Mouse (Mus musculus): ENCODE results near the gene Fgf3.

The Fgf3 gene

GRCm38 (mm10) chr7:144837891-144838488 lies at the start of gene Fgf3:
TSS of gene Fgf3 (plus strand) at chr7:144838083.
- no peak for DNase-seq (ENCODE audit: low read depth)

GRCm38 (mm10) chr7:144788631-144789030 lies 49.3 kb upstream of the Fgf3 start:
- no peak for DNase-seq (ENCODE audit: low read depth)

DNA sequence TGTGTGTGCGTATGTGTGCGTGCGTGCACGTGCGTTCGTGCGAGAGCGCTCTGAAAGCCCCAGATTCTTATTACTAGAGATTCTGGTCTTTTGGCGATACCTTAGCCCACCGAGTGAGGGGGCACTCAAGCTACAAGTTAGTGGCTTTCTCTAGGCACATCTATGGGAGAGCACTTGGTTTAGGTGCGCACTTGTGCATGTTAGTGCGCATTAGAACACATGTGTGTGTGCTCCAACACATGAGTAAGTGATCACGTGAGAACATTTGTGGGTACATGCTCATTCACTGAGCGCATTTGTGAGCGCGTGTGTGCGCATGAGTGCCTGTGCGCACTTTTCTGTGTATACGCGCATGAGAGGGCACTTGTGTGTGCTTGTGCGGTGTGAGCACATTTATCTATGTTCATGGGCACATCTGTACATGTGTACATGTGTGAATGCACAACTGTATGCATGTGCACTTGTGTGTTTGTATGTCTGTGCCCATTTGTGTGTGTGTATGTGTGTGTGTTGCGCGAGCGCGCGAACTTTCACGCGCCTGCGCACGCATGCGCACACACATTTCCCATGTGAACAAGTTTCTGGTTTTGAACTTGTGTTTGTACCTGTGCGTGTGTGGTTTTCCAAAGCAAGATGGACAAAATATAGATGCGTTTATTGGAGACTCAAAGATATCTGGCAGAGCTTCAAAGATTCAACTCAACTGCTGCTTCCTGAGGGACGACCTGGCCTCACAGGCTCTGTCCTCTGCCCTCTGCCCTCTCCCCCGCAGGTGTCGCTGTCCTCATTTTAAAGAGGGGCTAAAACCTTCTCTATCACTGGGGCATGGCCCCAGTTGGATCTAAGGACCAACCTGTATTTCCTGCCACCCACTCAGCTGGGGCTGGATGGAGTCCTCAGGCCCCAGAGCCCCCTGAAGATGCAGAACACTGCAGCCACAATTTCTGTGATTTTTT lies 48.0 kb upstream of the Fgf3 start:
- DNase-seq (ENCODE audit: low read depth), result no peak

- DNase-seq (ENCODE audit: low read depth), result no peak
Observed at GRCm38 (mm10) chr7:144791426-144791825, 46.5 kb upstream of the Fgf3 start.

- DNase-seq (ENCODE audit: low read depth), result no peak
Observed at GRCm38 (mm10) chr7:144793296-144793695, 44.6 kb upstream of the Fgf3 start.

DNA sequence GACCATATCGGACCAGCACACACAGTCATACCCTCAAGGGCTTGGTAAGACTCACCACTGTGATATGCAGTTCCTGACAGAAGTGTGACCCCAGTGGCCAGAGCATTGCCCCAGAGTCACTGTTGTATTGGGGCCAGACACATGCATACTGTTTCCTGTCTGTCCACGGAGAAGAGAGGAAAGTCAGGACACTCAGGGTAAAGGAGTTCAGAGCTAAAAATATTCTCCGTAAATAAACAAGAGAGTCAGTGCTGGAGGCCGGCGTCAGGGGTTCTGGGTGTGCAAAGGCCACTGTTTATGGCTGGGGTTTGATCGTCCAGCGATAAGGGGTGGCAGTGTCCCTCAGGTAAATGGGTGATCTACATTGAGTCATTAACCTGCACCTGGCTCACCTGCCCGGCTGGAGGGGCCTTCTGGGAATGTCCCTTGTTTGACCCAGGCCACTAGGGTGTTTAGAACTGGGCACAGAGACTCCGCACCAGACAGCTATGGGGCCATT lies 41.9 kb upstream of the Fgf3 start:
- DNase-seq (ENCODE audit: low read depth), result no peak

DNA sequence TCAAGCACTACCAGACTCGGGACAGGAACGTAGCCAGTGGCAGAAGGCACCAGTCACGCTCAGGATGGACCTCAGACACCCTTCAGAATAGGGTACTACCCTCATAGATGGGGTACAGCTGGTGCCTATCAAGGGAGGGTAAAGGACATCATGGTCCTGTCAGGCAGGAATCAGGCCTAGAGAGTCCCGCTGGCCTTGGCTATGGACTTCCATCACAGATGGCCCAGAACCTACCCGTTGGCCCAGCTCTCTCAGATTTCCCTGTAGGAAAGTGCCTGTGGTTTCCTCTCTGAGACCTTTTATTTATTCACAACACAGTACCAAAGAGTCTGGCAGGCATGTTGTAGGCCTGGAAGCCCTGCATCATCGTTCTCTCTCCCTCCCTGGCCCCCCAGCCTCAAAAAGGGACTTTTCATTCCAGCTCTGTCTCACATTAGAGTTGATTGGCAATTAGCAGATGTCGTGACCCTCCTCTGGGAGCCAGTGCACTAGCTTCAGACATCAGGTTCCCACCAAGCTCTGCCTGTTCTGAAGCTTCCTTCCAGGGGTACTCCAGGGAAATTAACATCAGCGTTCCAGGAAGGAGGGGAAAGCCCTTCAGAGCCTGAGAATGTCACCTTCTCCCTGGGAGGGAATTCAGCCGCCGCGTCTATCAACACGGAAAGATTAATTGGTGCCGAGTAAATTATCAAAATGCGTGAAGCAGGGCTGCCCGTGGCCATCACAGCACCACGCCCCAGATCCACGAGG lies 40.7 kb upstream of the Fgf3 start:
- DNase-seq (ENCODE audit: low read depth), result no peak

- DNase-seq (ENCODE audit: low read depth), result peak; percentile 15
Observed at GRCm38 (mm10) chr7:144798471-144798870, 39.4 kb upstream of the Fgf3 start.

GRCm38 (mm10) chr7:144807036-144807435 lies 30.8 kb upstream of the Fgf3 start:
- no peak for DNase-seq (ENCODE audit: low read depth)

DNA sequence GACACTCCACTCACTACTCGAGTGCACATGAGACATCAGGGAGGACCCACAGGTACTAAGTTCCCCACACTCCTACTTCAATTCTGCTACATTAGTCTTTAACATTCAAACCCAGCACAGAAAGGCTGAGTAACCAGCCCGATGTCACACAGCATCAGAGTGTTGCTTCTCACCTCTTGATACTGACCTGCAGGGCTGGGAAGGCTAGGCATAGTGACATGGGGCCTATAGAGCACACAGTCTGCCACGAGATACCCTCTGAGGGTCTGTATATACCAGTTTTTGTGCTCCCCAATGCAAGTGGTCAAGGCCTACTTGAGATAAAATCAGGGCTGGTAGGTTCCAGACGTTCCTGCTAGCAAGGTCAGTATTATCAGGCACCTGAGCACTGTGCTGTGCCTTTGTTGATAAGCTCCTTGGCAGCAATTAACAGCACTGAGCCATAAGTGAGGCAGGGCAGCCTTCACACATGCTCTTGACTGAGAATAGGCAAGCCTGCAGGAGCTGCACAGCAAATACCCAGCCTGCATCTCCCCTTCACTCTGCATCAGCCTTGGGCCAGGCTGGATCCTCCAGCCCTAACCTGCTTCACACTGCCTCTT lies 29.8 kb upstream of the Fgf3 start:
- no peak for DNase-seq (ENCODE audit: low read depth)

DNA sequence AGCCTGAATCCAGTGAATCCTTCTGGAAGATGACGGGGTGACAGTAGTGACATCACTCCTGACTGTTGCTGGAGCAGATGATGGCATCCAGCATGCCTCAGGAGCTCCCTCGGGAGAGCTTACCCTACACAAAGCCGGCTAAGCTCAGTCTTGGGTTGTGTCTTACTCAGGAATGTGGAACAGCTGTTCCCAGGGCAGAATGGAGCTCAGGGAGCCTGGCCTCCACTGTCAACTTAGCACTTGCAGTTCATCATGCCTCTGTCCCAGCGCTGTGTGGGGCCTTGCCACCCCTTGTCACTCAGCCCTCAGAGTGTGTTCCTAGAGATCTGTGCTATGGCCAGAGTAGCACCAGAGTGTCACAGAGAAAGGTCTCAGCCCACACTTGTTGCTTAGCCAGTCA lies 26.4 kb upstream of the Fgf3 start:
- DNase-seq (ENCODE audit: low read depth), result no peak

DNA sequence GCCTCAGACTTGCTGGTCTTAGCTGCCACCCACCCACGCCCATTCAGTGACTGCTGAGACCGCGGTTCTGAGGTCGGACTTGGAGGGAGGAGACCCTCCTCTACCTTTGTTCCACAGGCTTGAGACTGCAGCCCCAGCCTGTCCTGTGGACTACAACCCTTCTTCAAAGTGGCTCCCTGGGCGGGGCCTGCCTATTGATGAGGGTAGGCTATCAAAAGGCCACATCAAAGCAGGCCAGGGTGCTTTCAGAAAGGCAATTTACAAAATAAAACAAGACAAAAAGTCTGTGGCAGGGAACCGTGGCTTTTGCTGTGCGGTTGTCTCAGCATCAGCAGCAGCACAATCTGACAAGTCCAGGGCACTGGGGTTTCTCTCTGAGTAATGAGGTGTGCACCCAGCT lies 16.0 kb upstream of the Fgf3 start:
- DNase-seq (ENCODE audit: low read depth), result no peak

GRCm38 (mm10) chr7:144823988-144824387 lies 13.9 kb upstream of the Fgf3 start:
- DNase-seq (ENCODE audit: low read depth), result no peak

DNA sequence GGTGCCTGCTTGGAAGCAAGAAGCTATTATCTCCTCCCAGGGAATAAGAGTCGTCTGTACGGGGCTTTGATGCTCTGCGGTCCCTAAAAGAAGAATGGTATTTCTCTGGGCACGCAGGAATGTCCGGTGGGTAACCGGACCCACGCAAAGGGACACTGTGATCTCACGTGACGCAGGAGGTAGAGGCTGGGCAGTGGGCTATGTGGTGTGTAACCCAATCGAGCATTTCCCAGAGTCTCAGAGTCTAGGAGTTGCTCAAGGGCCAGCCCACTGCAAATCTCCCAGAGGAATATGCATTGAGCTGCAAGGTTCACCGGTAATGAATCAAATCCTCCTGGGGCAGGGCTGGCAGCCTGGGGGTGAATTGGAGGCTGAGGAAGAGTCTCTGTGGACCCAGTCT lies 9.5 kb upstream of the Fgf3 start:
- no peak for DNase-seq (ENCODE audit: low read depth)

- no peak for DNase-seq (ENCODE audit: low read depth)
Observed at GRCm38 (mm10) chr7:144838522-144839503, 930 bp downstream of the Fgf3 start.

GRCm38 (mm10) chr7:144846158-144846557 lies 8.3 kb downstream of the Fgf3 start:
- DNase-seq (ENCODE audit: low read depth), result peak; percentile 70

DNA sequence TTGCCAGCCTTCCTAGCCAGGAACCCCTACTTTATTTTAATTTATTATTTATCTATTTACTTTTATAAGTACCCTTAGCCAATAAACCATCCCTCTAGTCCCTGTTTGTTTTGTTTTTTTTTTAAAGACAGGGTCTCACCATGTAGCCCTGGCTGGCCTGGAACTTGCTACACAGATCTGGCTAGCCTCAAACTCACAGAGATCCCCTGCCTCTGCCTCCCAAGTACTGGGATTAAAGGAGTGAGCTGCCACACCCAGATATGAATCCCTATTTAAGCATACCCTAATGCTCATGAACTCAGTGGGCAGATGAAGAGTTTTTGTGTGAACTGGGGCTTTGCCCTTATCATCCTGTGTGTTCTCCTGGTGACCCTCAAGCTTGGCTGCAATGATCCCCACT lies 9.2 kb downstream of the Fgf3 start, which contains the start of gene Fgf4:
Gene Fgf4 (plus strand): TSS at position 301 of the 400 bp plus-strand sequence.
- no peak for DNase-seq (ENCODE audit: low read depth)

- DNase-seq (ENCODE audit: low read depth), result no peak
Observed at GRCm38 (mm10) chr7:144851321-144851720, 13.4 kb downstream of the Fgf3 start.

DNA sequence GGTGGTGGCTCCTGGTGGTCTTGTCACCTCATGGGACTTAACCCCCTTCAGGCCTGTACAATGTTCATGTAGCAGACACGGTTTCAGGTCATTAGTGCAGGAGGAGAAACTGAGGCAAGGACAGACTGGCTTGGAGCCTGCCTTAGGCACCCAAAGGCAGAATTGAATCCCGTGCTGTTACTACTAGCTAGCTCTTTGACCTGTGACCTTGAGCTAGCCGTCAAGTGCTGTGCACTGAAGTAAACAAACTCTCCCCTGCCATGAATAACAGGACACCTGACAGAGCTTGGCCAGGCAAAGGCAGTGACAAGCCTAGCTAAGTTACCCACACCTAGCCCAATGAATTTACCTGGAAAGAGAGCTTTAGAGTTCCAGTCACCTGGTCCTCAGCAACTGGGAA lies 17.1 kb downstream of the Fgf3 start:
- DNase-seq (ENCODE audit: low read depth), result no peak

DNA sequence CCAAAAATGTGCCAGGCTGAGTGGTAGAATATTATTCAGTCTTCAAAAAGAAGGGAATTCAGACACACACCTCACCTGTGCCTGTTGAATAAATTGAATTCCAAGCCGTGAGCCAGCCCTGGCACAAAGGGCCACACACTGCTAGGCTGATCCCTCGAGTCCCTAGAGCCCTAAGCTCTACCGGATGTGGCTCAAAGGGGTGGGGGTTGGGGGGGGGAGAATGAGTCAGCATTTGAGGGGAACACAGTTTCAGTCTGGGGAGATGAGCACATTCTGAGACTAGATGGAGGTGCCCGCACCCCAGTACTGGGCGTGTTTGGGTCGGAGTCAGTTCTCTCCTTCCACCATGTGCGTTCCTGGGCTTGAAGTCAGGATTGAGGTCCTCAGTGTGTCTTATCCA lies 19.3 kb downstream of the Fgf3 start:
- DNase-seq (ENCODE audit: low read depth), result peak; percentile 58

DNA sequence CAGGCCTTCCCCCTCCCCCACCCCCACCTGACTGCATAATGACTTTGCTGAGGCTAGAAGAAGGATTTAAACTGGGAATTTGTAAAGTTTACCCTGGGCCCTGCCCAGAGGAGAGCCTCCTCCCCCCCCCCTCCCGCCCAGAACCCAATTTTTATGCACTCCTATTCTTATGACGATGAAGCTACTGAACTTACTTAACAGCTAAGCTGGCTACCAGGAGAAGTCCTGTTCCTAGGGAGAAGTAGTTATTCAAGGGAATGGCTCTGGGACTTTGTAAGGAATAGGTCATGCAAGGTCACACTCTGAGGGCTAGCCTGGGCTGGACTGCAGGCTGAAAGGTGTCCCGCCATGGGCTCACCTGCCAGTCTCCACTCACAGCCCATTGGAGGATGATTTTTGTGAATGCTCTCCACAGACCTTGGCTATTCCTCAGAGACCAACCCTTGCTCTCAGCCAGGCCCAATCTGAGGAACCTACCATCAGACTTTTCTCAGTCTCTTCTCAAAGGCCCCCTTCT lies 20.0 kb downstream of the Fgf3 start:
- no peak for DNase-seq (ENCODE audit: low read depth)
